Mouse (Mus musculus) ES-Bruce4 (cell line): Measurements from ENCODE around the gene Capn2.

Experiments
- CTCF ChIP-seq: IDR thresholded peaks from one replicate; pipeline ENCODE4 v1.8.1; 2011; ENCODE audit warnings: low read depth, low read length
- EP300 ChIP-seq: IDR thresholded peaks from 2 replicates; pipeline ENCODE4 v1.6.1; 2011; ENCODE audit warnings: low read depth, low read length; ENCODE audit not compliant: insufficient read depth
- POLR2A ChIP-seq: IDR thresholded peaks from one replicate; pipeline ENCODE4 v1.8.1; 2011; ENCODE audit warnings: low read length; ENCODE audit not compliant: insufficient read depth

DNA sequence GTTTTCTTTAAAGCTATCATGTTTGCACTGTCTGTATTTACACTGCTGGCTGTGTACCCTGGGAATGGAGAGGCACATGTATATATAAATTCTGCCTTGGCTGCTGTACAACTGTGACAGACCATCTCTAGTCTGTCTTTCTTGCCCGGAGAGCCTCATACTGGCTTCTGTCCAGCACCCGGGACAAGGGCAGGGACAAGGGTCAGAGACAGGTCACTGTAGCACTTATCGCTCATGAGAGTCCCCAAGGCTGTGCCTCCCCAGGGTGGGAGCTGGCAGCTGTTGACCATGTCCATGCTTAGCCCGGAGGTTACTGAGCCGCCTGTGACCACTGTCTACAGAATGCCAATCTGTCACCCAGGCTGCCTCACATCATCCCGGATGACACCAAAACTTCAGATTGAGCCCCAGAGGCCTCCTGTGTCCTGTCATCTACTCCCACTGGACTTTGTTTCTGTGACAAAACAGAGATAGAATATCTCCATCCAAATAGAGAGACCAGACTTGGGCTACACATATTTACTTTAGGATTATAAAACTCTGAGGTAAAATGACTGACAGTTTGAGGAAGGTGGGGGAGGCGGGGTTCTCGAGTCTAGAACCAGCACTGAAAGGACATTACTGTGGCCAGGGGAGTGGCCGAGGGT, 17.8 kb downstream of the Capn2 start:
- TF ChIP-seq CTCF (no peak), POLR2A (no peak), EP300 (no peak)
